ENCODE assay signal across 28 mouse cellular contexts in genomic region chr2:170091563-170092443, GRCm38 (mm10). TPM values are rescaled to one million over a fixed set of nuclear protein-coding genes. Genes with fewer than 3 reads are reported as not detected.
DNase-seq lines count a peak whose midpoint lies in the region; ATAC-seq and TF ChIP-seq lines count a peak whose summit lies in the region.
"Had no signal": no experiment of that assay in that cellular context is flagged by ENCODE, and none has a peak within 500 bp of the region (broad histone marks: within the 10 kb centered on the region; RNA-seq: fewer than 3 reads in every experiment).

No protein-coding gene starts in this region.

- peak overlapping the region; percentile 40 for H3K27ac ChIP-seq in gastrocnemius, adult 2 months
- H3K27ac ChIP-seq in liver, adult 2 months (replicated peaks; ENCODE audit: insufficient read depth, low read depth, low read length), result peak overlapping the region; percentile 60
- H3K27ac ChIP-seq in liver, embryonic 12.5 days, result no peak overlapping the region
- H3K27ac ChIP-seq in kidney, embryonic 16.5 days (ENCODE audit: low read length), result 0 out of 2 replicates have a peak overlapping the region, but pooled peaks have one; percentile 64
- peak overlapping the region; percentile 40 for H3K27ac ChIP-seq in small intestine, adult 2 months (ENCODE audit: insufficient read depth, low read depth, low read length)
- H3K27ac ChIP-seq: embryonic facial prominence, embryonic 13.5 days; forebrain, embryonic 13.5 days; hindbrain, embryonic 12.5 days; macrophage; neural tube, embryonic 15.5 days had no signal

- intact Hi-C loops in gastrocnemius, adult 2 months (cut with DNase I), result no loop called here

- peak; percentile 49 for DNase-seq in gastrocnemius, adult 2 months
- no peak for DNase-seq in gastrocnemius, postnatal 25 days
- peak; percentile 96 for DNase-seq in liver, adult 2 months (ENCODE audit: extremely low read depth, low read depth, low spot score)
- DNase-seq in layer of hippocampus, postnatal 25 days (ENCODE audit: extremely low spot score in 1 of 2, low spot score in 1 of 2), result no peak
- DNase-seq in gastrocnemius, postnatal 10 days, result no peak
- DNase-seq: adrenal gland, adult 8-10 months; cerebellum, adult 11-12 months; cerebellum, postnatal 10 days; gastrocnemius, postnatal 14 days; heart, adult 18-20 months; heart, postnatal 10 days; liver; liver, postnatal 0 days; right cerebral cortex, adult 18-20 months; right cerebral cortex, postnatal 4 days; thymus, postnatal 14 days had no signal

- TF ChIP-seq CTCF in gastrocnemius, adult 2 months (IDR thresholded peaks at IDR 0.05), result no peak
- TF ChIP-seq CTCF in liver, adult 2 months (IDR thresholded peaks at IDR 0.05; ENCODE audit: low read depth, low read length), result no peak
- no peak for TF ChIP-seq CTCF in small intestine, adult 2 months (IDR thresholded peaks at IDR 0.05; ENCODE audit: extremely low read depth, insufficient read length, insufficient replicate concordance, low read depth, low read length)

- H3K4me2 ChIP-seq in liver, embryonic 12.5 days, result no peak overlapping the region
- H3K4me2 ChIP-seq in kidney, embryonic 16.5 days (replicated peaks; ENCODE audit: low read depth, low read length), result no peak overlapping the region
- H3K4me2 ChIP-seq: embryonic facial prominence, embryonic 13.5 days; forebrain, embryonic 13.5 days; heart, embryonic 12.5 days; hindbrain, embryonic 12.5 days; neural tube, embryonic 15.5 days had no signal

- H3K4me3 ChIP-seq in gastrocnemius, adult 2 months, result no peak overlapping the region
- H3K4me3 ChIP-seq in liver, adult 2 months (ENCODE audit: insufficient read depth, low read depth, low read length), result no peak overlapping the region
- no peak overlapping the region for H3K4me3 ChIP-seq in liver, embryonic 12.5 days
- no peak overlapping the region for H3K4me3 ChIP-seq in kidney, embryonic 16.5 days (ENCODE audit: low read length)
- no peak overlapping the region for H3K4me3 ChIP-seq in small intestine, adult 2 months (ENCODE audit: low read depth, low read length)
- H3K4me3 ChIP-seq: embryonic facial prominence, embryonic 13.5 days; erythroblast, embryonic 14.5 days; forebrain, embryonic 13.5 days; heart, embryonic 12.5 days; hindbrain, embryonic 12.5 days; neural tube, embryonic 15.5 days had no signal

- 30% methylated on average over 10 of the region's 10 CpGs for WGBS in liver, adult 2 months
- WGBS in liver, embryonic 12.5 days (ENCODE audit: insufficient replicate concordance), result 66% methylated on average over 10 of the region's 10 CpGs
- WGBS in kidney, embryonic 16.5 days, result 49% methylated on average over 10 of the region's 10 CpGs
- WGBS in small intestine, adult 2 months, result 27% methylated on average over 10 of the region's 10 CpGs

- no peaks in the 10 kb centered on the region for H3K36me3 ChIP-seq in liver, adult 2 months (ENCODE audit: control insufficient read depth, insufficient read depth, low read length)
- H3K36me3 ChIP-seq in liver, embryonic 12.5 days, result no peaks in the 10 kb centered on the region
- H3K36me3 ChIP-seq in kidney, embryonic 16.5 days (ENCODE audit: insufficient read depth, low read length), result no peaks in the 10 kb centered on the region
- no peaks in the 10 kb centered on the region for H3K36me3 ChIP-seq in small intestine, adult 2 months (ENCODE audit: control insufficient read depth, insufficient read depth, low read length)
- H3K36me3 ChIP-seq: embryonic facial prominence, embryonic 13.5 days; heart, embryonic 12.5 days; hindbrain, embryonic 12.5 days; neural tube, embryonic 15.5 days had no signal

- peaks cover 17% of the 10 kb centered on the region for H3K4me1 ChIP-seq in liver, adult 2 months (ENCODE audit: control insufficient read depth, insufficient read depth, low read length)
- H3K4me1 ChIP-seq in liver, embryonic 12.5 days, result peaks cover 16% of the 10 kb centered on the region
- peaks cover 4% of the 10 kb centered on the region; the same call in 1 of the 2 replicates for H3K4me1 ChIP-seq in kidney, embryonic 16.5 days (ENCODE audit: insufficient read depth, low read length)
- H3K4me1 ChIP-seq in small intestine, adult 2 months (ENCODE audit: control insufficient read depth, insufficient read depth, insufficient read length, low read length), result peaks cover 20% of the 10 kb centered on the region; the same call in 1 of the 2 replicates
- H3K4me1 ChIP-seq: embryonic facial prominence, embryonic 13.5 days; heart, embryonic 12.5 days; hindbrain, embryonic 12.5 days; neural tube, embryonic 15.5 days had no signal

- H3K9me3 ChIP-seq in liver, embryonic 12.5 days (replicated peaks), result no peaks in the 10 kb centered on the region
- no peaks in the 10 kb centered on the region for H3K9me3 ChIP-seq in kidney, embryonic 16.5 days (ENCODE audit: low read length)
- H3K9me3 ChIP-seq: embryonic facial prominence, embryonic 13.5 days; forebrain, embryonic 13.5 days; heart, embryonic 12.5 days; hindbrain, embryonic 12.5 days; neural tube, embryonic 15.5 days had no signal

- H3K9ac ChIP-seq in liver, adult 2 months (ENCODE audit: low read depth, low read length), result no peak overlapping the region
- H3K9ac ChIP-seq in liver, embryonic 12.5 days, result no peak overlapping the region
- no peak overlapping the region for H3K9ac ChIP-seq in kidney, embryonic 16.5 days (replicated peaks; ENCODE audit: low read length)
- H3K9ac ChIP-seq: embryonic facial prominence, embryonic 13.5 days; forebrain, embryonic 13.5 days; heart, embryonic 12.5 days; hindbrain, embryonic 12.5 days; liver, postnatal 0 days; neural tube, embryonic 15.5 days had no signal

- ATAC-seq in liver, embryonic 12.5 days, result no peak
- ATAC-seq in kidney, embryonic 16.5 days (ENCODE audit: low FRiP score, low TSS enrichment), result peak; percentile 51; the same call in 1 of the 2 replicates
- ATAC-seq: activated CD4-positive, CD25-positive, alpha-beta regulatory T cell, adult 4 months; forebrain, embryonic 13.5 days; liver, postnatal 0 days; lung, postnatal 0 days had no signal

- H3K27me3 ChIP-seq in liver, adult 2 months (ENCODE audit: control insufficient read depth, insufficient read depth, low read length), result no peaks in the 10 kb centered on the region
- 0 out of 2 replicates have a peak, but pooled peaks cover 3% of the 10 kb centered on the region for H3K27me3 ChIP-seq in liver, embryonic 12.5 days (replicated peaks)
- no peaks in the 10 kb centered on the region for H3K27me3 ChIP-seq in kidney, embryonic 16.5 days (ENCODE audit: insufficient read depth, low read length)
- no peaks in the 10 kb centered on the region for H3K27me3 ChIP-seq in small intestine, adult 2 months (ENCODE audit: control insufficient read depth, insufficient read depth, low read length)
- H3K27me3 ChIP-seq: embryonic facial prominence, embryonic 13.5 days; forebrain, embryonic 13.5 days; heart, embryonic 12.5 days; hindbrain, embryonic 12.5 days; neural tube, embryonic 15.5 days had no signal

- no peaks in the 10 kb centered on the region for H3K79me2 ChIP-seq in liver, adult 2 months (ENCODE audit: control insufficient read depth, insufficient read depth, low read length)

- TF ChIP-seq POLR2A in liver, adult 2 months (IDR thresholded peaks at IDR 0.05; ENCODE audit: extremely low read depth, insufficient read depth, low read length), result no peak
- TF ChIP-seq POLR2A in small intestine, adult 2 months (IDR thresholded peaks at IDR 0.05; ENCODE audit: low read depth, low read length), result no peak

RNA-seq across cellular contexts. Expression of gene Zfp217, which starts 56.1 kb away (rescaled TPM):
- total RNA-seq in gastrocnemius, adult 2 months (2021), result 1 to 10 TPM; 5.6 to 8.1 TPM
- 1 to 10 TPM; 7.0 to 7.2 TPM for total RNA-seq in gastrocnemius, postnatal 25 days (2021)
- 4.2 and 5.6 TPM in 2 replicates for total RNA-seq in liver, adult 2 months (2014; rRNA removed)
- polyA plus RNA-seq in liver, adult 2 months (2012; rRNA removed), result 2.4 and 2.9 TPM in 2 replicates
- 3.8 and 4.5 TPM in 2 replicates for polyA plus RNA-seq in liver, embryonic 12.5 days (2016; fragmentation: Nextera tagmentation; extraction: Ambion mirVana)
- 4.4 and 5.1 TPM in 2 replicates for polyA plus RNA-seq in kidney, embryonic 16.5 days (2015; fragmentation: Nextera tagmentation; extraction: Ambion mirVana)
- polyA plus RNA-seq in small intestine, adult 2 months (2012; rRNA removed), result 5.2 and 10.4 TPM in 2 replicates
- total RNA-seq in layer of hippocampus, postnatal 25 days (2021), result 1 to 10 TPM; 2.6 to 5.4 TPM
- 10 to 100 TPM; 10.0 to 12.5 TPM for total RNA-seq in gastrocnemius, postnatal 10 days (2021)

Comparison
In these comparisons a context has a peak if more than half of its experiments do, and no peak if none do; other contexts are left out.
1. DNase-seq: peak in gastrocnemius, adult 2 months (single experiment) and liver, adult 2 months (single experiment); none in gastrocnemius, postnatal 25 days (single experiment), layer of hippocampus, postnatal 25 days (0 of 2) and gastrocnemius, postnatal 10 days (single experiment).